Mouse (Mus musculus) neural tube, embryonic 12.5 days (tissue): ENCODE measurements around the gene Man1a. TPM values are rescaled to one million over a fixed set of nuclear protein-coding genes. Genes with fewer than 3 reads are reported as not detected.

ENCODE experiments used
- ATAC-seq: fragments of 200-750 bp; cut with Nextera tagmentation; 2 replicates; pipeline ENCODE4 v1.8.0; 2017; ENCODE audit warnings: low read depth, mild to moderate bottlenecking, moderate TSS enrichment, moderate library complexity; ENCODE audit not compliant: low FRiP score
- H3K27ac ChIP-seq: fragments of 300-500 bp; sonication (generic); 2 replicates; pipeline ENCODE4 v1.5.1; 2016
- H3K27me3 ChIP-seq: fragments of 300-500 bp; sonication (generic); replicated peaks from 2 replicates; pipeline ENCODE4 v1.6.1; 2016; ENCODE audit warnings: mild to moderate bottlenecking
- H3K36me3 ChIP-seq: fragments of 300-500 bp; sonication (generic); 2 replicates; pipeline ENCODE4 v1.6.1; 2016; ENCODE audit warnings: mild to moderate bottlenecking
- H3K4me1 ChIP-seq: fragments of 300-500 bp; sonication (generic); 2 replicates; pipeline ENCODE4 v1.6.1; 2016
- H3K4me2 ChIP-seq: fragments of 300-500 bp; sonication (generic); replicated peaks from 2 replicates; pipeline ENCODE4 v1.6.1; 2016; ENCODE audit warnings: mild to moderate bottlenecking
- H3K4me3 ChIP-seq: fragments of 300-500 bp; sonication (generic); 2 replicates; pipeline ENCODE4 v1.5.1; 2016
- H3K9ac ChIP-seq: fragments of 300-500 bp; sonication (generic); 2 replicates; pipeline ENCODE4 v1.6.1; 2016; ENCODE audit warnings: mild to moderate bottlenecking
- H3K9me3 ChIP-seq: fragments of 300-500 bp; sonication (generic); 2 replicates; pipeline ENCODE4 v1.6.1; 2016; ENCODE audit warnings: mild to moderate bottlenecking
- WGBS: fragments of 180-500 bp; shearing (Covaris S2); methylation state at CpG from one replicate; pipeline ENCODE4 v1.1.7; 2016; 5-methylcytosine and 5-hydroxymethylcytosine counted together
- polyA plus RNA-seq: library from polyadenylated mRNA; unstranded; fragments of >200 nt; fragmentation: Nextera tagmentation; extraction: Ambion mirVana; gene quantifications from 2 replicates; pipeline ENCODE4 v1.2.1, GENCODE M21; 2016

Gene Man1a
- polyA plus RNA-seq, 1 experiment from 2014 or later, result 4.5 TPM

GRCm38 (mm10) chr10:54034779-54035178 is 41.6 kb downstream of the Man1a start:
- no peak for ATAC-seq
- Histone ChIP-seq H3K9me3 (no peaks in the 10 kb centered on the region), H3K9ac (no peak overlapping the region), H3K4me1 (no peaks in the 10 kb centered on the region), H3K36me3 (no peaks in the 10 kb centered on the region), H3K27ac (no peak overlapping the region), H3K4me2 (no peak overlapping the region), H3K4me3 (no peak overlapping the region), H3K27me3 (no peaks in the 10 kb centered on the region)
- 72% methylated on average over 2 of the region's 2 CpGs for WGBS

- Histone ChIP-seq H3K4me3 (no peak overlapping the region), H3K4me1 (no peaks in the 10 kb centered on the region), H3K36me3 (no peaks in the 10 kb centered on the region), H3K27ac (no peak overlapping the region), H3K27me3 (no peaks in the 10 kb centered on the region), H3K9me3 (no peaks in the 10 kb centered on the region), H3K9ac (no peak overlapping the region), H3K4me2 (no peak overlapping the region)
- no peak for ATAC-seq
- 94% methylated on average over 9 of the region's 9 CpGs for WGBS
These were observed 43.9 kb downstream of the Man1a start for GRCm38 (mm10) chr10:54032316-54033092.

- Histone ChIP-seq H3K4me2 (no peak overlapping the region), H3K9me3 (no peaks in the 10 kb centered on the region), H3K9ac (no peak overlapping the region), H3K4me1 (no peaks in the 10 kb centered on the region), H3K4me3 (no peak overlapping the region), H3K36me3 (no peaks in the 10 kb centered on the region), H3K27ac (no peak overlapping the region), H3K27me3 (no peaks in the 10 kb centered on the region)
- ATAC-seq, result no peak
- 88% methylated on average over 4 of the region's 4 CpGs for WGBS
These were observed 47.5 kb downstream of the Man1a start for GRCm38 (mm10) chr10:54028866-54029265.

GRCm38 (mm10) chr10:54026738-54027427 is 49.5 kb downstream of the Man1a start:
- no peak overlapping the region for H3K4me3 ChIP-seq
- no peaks in the 10 kb centered on the region for H3K36me3 ChIP-seq
- no peaks in the 10 kb centered on the region for H3K9me3 ChIP-seq
- no peak overlapping the region for H3K4me2 ChIP-seq
- H3K4me1 ChIP-seq, result no peaks in the 10 kb centered on the region
- WGBS, result 87% methylated on average over 5 of the region's 5 CpGs
- no peak overlapping the region for H3K27ac ChIP-seq
- H3K9ac ChIP-seq, result no peak overlapping the region
- no peak for ATAC-seq
- no peaks in the 10 kb centered on the region for H3K27me3 ChIP-seq

GRCm38 (mm10) chr10:54026101-54026500 is 50.3 kb downstream of the Man1a start:
- no peaks in the 10 kb centered on the region for H3K36me3 ChIP-seq
- H3K4me3 ChIP-seq, result no peak overlapping the region
- WGBS, result 89% methylated on average over 4 of the region's 4 CpGs
- H3K9ac ChIP-seq, result no peak overlapping the region
- H3K4me2 ChIP-seq, result no peak overlapping the region
- no peak for ATAC-seq
- no peak overlapping the region for H3K27ac ChIP-seq
- H3K9me3 ChIP-seq, result no peaks in the 10 kb centered on the region
- no peaks in the 10 kb centered on the region for H3K4me1 ChIP-seq
- H3K27me3 ChIP-seq, result no peaks in the 10 kb centered on the region

GRCm38 (mm10) chr10:54017904-54018454 is 58.4 kb downstream of the Man1a start:
- Histone ChIP-seq H3K9ac (no peak overlapping the region), H3K27me3 (no peaks in the 10 kb centered on the region), H3K27ac (no peak overlapping the region), H3K4me1 (no peaks in the 10 kb centered on the region), H3K36me3 (no peaks in the 10 kb centered on the region), H3K9me3 (no peaks in the 10 kb centered on the region), H3K4me3 (no peak overlapping the region), H3K4me2 (no peak overlapping the region)
- ATAC-seq, result no peak
- 88% methylated on average over 5 of the region's 5 CpGs for WGBS

- Histone ChIP-seq H3K27ac (no peak overlapping the region), H3K9ac (no peak overlapping the region), H3K9me3 (no peaks in the 10 kb centered on the region), H3K4me3 (no peak overlapping the region), H3K4me1 (no peaks in the 10 kb centered on the region), H3K36me3 (no peaks in the 10 kb centered on the region), H3K4me2 (no peak overlapping the region), H3K27me3 (no peaks in the 10 kb centered on the region)
- no peak for ATAC-seq
- 86% methylated on average over 15 of the region's 15 CpGs for WGBS
These were observed 62.2 kb downstream of the Man1a start for GRCm38 (mm10) chr10:54014116-54014758.

GRCm38 (mm10) chr10:54013143-54013791 is 63.1 kb downstream of the Man1a start:
- no peak overlapping the region for H3K4me2 ChIP-seq
- no peaks in the 10 kb centered on the region for H3K9me3 ChIP-seq
- no peak overlapping the region for H3K9ac ChIP-seq
- H3K36me3 ChIP-seq, result no peaks in the 10 kb centered on the region
- 78% methylated on average over 11 of the region's 11 CpGs for WGBS
- no peak for ATAC-seq
- H3K4me3 ChIP-seq, result no peak overlapping the region
- H3K27ac ChIP-seq, result no peak overlapping the region
- H3K4me1 ChIP-seq, result no peaks in the 10 kb centered on the region
- no peaks in the 10 kb centered on the region for H3K27me3 ChIP-seq

- H3K4me1 ChIP-seq, result no peaks in the 10 kb centered on the region
- H3K27ac ChIP-seq, result no peak overlapping the region
- H3K9me3 ChIP-seq, result no peaks in the 10 kb centered on the region
- no peak overlapping the region for H3K9ac ChIP-seq
- H3K36me3 ChIP-seq, result no peaks in the 10 kb centered on the region
- no peak for ATAC-seq
- no peak overlapping the region for H3K4me3 ChIP-seq
- H3K4me2 ChIP-seq, result no peak overlapping the region
- 91% methylated on average over 6 of the region's 6 CpGs for WGBS
- no peaks in the 10 kb centered on the region for H3K27me3 ChIP-seq
These were observed 67.3 kb downstream of the Man1a start for GRCm38 (mm10) chr10:54009154-54009553.

- 85% methylated on average over 3 of the region's 3 CpGs for WGBS
These were observed 69.5 kb downstream of the Man1a start for GRCm38 (mm10) chr10:54006868-54007267.

GRCm38 (mm10) chr10:54005847-54006246 is 70.6 kb downstream of the Man1a start:
- Histone ChIP-seq H3K4me2 (no peak overlapping the region), H3K4me3 (no peak overlapping the region), H3K9ac (no peak overlapping the region), H3K27me3 (no peaks in the 10 kb centered on the region), H3K27ac (no peak overlapping the region), H3K9me3 (no peaks in the 10 kb centered on the region), H3K36me3 (no peaks in the 10 kb centered on the region), H3K4me1 (no peaks in the 10 kb centered on the region)
- 92% methylated on average over 2 of the region's 2 CpGs for WGBS
- ATAC-seq, result no peak

More at GRCm38 (mm10) chr10:54006868-54007267, 69.5 kb downstream of the Man1a start:
- no peaks in the 10 kb centered on the region for H3K36me3 ChIP-seq
- H3K9ac ChIP-seq, result no peak overlapping the region
- H3K9me3 ChIP-seq, result no peaks in the 10 kb centered on the region
- no peak overlapping the region for H3K4me2 ChIP-seq
- ATAC-seq, result no peak
- no peaks in the 10 kb centered on the region for H3K4me1 ChIP-seq
- H3K27me3 ChIP-seq, result no peaks in the 10 kb centered on the region
- H3K4me3 ChIP-seq, result no peak overlapping the region
- no peak overlapping the region for H3K27ac ChIP-seq

GRCm38 (mm10) chr10:54002936-54003335 is 73.5 kb downstream of the Man1a start:
- no peaks in the 10 kb centered on the region for H3K27me3 ChIP-seq
- H3K36me3 ChIP-seq, result no peaks in the 10 kb centered on the region
- no peak for ATAC-seq
- 84% methylated on average over 2 of the region's 2 CpGs for WGBS
- H3K4me2 ChIP-seq, result no peak overlapping the region
- no peaks in the 10 kb centered on the region for H3K9me3 ChIP-seq
- H3K9ac ChIP-seq, result no peak overlapping the region
- no peaks in the 10 kb centered on the region for H3K4me1 ChIP-seq
- H3K4me3 ChIP-seq, result no peak overlapping the region
- no peak overlapping the region for H3K27ac ChIP-seq
